Mouse (Mus musculus) mouse trophoblast stem cell (cell line): ENCODE measurements around the gene Ipo9.

Source experiments
- in situ Hi-C, 2 experiments: fragments of 300-500 bp; cut with MseI, MboI; formaldehyde crosslinking; loops; 2 replicates in 1 of 2; 3 replicates in 1 of 2; pipeline ENCODE4 v1.15.1; 2025

Gene Ipo9

DNA sequence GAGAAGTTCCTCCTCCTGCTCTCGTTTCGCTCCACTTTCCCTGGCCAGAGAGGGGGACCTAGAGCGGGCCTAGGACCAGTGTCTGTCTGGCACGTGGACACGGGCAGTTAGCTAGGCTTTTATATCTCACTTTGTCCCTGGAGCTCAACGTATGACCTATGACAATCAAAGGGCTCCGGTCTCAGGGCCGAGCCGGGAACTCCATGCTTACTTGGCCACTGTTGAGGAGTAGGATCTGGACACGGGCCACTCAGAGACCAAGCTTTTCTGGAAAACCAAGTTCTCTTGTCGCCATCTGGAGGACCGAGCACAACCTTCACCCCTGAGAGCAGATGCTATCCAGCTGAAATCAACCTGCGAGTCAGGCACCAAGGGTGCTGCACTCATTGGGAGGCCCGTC, 61.3 kb downstream of the Ipo9 start:
- in situ Hi-C loops = loop anchor here (5.0 to 25.0 kb wide), 3 partner anchors 104 to 382 kb away; no protein-coding TSS in a partner anchor

- in situ Hi-C loops = loop anchor here (5.0 to 25.0 kb wide), 3 partner anchors 103 to 381 kb away; no protein-coding TSS in a partner anchor
These were observed 62.1 kb downstream of the Ipo9 start for GRCm38 (mm10) chr1:135368245-135368644.

- in situ Hi-C loops = loop anchor here (5.0 to 25.0 kb wide), 3 partner anchors 103 to 380 kb away; no protein-coding TSS in a partner anchor
These were observed 62.7 kb downstream of the Ipo9 start for GRCm38 (mm10) chr1:135367595-135367994.

- in situ Hi-C loops = loop anchor here (5.0 to 25.0 kb wide), 3 partner anchors 102 to 380 kb away; no protein-coding TSS in a partner anchor
These were observed 63.3 kb downstream of the Ipo9 start for GRCm38 (mm10) chr1:135367005-135367404.

DNA sequence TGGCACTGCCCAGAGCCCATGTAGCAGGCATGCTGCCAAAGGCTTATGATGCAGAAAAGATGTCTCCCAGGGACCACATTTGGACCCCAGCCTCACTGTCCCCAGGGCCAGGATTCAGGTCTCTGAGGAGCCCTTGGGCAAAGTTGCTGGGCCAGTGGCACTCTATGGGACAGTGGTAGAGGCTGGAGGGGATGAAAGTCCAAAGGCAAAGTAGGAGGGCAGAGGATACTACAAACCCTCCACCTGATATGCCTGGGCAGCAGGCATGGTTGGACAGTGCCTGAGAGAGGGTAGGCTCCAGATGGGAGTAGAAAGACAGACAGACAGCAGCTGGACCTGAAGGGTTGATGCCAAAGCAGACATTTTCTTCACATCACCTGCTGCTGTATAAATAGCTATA, 63.9 kb downstream of the Ipo9 start:
- in situ Hi-C loops = loop anchor here (5.0 to 25.0 kb wide), 3 partner anchors 102 to 379 kb away; no protein-coding TSS in a partner anchor

DNA sequence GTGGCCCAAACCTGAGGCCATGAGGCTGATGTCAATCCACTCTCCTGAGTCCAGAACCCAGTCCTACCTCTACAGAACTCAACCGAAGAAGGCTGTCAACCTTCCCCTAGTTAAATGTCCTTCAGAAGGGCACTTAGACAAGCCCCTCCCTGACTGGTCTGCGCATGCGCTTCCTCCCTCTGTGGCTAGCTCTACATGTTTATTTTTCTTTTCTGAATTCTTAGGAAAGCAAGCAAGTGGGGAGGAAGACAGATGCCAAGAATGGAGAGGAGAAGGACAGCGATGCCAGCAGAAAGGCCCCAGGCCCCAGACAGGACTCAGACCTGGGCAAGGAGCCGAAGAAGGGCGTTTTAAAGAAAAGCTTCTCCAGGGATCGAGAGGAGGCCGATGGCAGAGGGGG, 66.9 kb downstream of the Ipo9 start:
- in situ Hi-C loops = loop anchor here in 1 of 2 experiments (5.0 to 25.0 kb wide), 3 partner anchors 99 to 376 kb away; no protein-coding TSS in a partner anchor

DNA sequence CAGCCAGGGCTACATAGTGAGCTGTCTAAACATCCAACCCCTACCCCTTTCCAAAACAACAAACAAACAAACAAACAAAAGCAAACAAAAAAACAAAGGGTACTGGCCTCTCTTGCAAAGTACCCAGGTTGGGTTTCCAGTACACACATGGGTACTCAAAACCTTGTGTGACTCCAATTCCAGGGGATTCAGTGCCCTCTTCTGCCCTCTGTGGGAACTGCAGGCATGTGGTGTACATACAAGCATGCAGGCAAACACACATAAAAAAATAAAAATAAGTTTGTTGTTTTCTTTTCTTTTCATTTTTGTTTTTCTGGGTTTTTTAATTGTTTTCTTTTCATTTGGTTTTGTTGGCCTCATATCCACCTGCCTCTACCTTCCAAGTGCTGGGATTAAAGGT, 68.2 kb downstream of the Ipo9 start:
- in situ Hi-C loops = loop anchor here in 1 of 2 experiments (5.0 to 25.0 kb wide), 3 partner anchors 97 to 375 kb away; no protein-coding TSS in a partner anchor

DNA sequence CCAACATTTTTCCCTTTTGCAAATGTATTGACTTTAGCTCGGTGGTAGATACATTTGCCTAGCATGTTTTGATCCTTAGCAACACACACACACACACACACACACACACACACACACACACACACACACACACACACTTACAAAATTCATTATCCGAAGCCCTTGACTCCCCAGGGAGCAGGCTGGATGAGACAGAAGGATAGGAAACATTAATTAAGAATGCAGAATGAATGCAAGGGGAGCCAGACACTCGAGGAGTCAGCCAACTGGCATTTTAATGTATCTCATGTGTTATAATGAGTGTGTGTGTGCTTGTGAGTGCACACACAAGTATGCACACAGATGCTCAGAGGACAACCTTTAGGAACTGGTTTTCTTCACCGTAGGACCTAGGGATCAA, 68.8 kb downstream of the Ipo9 start:
- in situ Hi-C loops = loop anchor here in 1 of 2 experiments (5.0 to 25.0 kb wide), 3 partner anchors 97 to 374 kb away; no protein-coding TSS in a partner anchor

- in situ Hi-C loops = loop anchor here in 1 of 2 experiments (25.0 kb wide), 1 partner anchor 372 kb away; no protein-coding TSS in a partner anchor
These were observed 71.2 kb downstream of the Ipo9 start for GRCm38 (mm10) chr1:135359071-135359470.

- in situ Hi-C loops = loop anchor here in 1 of 2 experiments (25.0 kb wide), 1 partner anchor 365 kb away; no protein-coding TSS in a partner anchor
These were observed 78.3 kb downstream of the Ipo9 start for GRCm38 (mm10) chr1:135351953-135352352.

DNA sequence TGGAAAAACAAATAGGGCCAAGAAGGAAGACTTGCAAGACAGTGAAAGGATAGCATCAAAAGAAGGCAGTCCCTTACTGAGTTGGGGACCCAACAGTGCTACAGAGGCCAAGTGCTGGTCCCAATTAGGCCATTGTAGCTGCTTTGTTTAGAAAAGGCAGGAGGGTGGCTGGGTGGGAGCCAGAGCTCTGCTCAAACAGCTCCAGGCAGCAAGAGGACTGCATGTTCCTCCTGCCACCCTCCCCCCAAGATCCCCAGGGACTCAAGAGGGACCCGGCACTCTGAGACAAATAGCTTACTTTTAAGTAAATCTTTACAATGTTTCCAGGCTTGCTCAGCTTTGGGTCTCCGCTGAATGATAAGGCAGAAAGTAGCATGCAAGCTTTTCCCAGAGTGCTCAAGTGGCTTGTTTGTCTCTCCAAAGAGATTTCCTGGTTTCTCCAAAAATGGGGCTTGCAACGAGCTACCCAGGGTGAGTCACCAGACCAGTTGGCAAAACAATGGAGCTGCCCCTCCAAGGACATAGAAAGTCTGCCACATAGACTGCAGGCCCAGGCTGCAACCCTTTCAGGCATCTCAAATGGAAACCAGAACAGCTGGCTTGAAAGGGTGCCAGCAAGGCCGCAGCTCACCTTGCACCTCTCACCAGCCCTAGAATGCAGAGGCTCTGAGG, 82.7 kb downstream of the Ipo9 start:
- in situ Hi-C loops = no loop called here

DNA sequence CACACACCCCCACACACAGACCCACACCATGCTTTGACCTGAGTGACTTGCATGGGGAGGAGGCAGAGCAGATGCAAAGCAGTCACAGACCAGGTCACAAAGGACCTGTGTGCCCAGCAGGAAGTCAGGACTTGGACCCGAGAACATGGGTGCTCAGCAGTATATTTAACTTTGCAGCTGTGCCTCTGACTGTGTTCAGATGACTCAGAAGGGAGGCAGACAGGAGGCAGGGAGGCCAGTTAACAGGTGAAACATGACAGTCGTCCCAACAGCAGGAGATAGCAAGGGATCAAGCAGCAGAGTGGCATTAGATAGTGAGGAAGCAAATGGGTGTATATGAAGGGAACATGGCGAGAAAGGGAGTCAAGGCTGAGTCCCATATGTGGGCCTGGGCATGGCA, 83.4 kb downstream of the Ipo9 start:
- in situ Hi-C loops = no loop called here

DNA sequence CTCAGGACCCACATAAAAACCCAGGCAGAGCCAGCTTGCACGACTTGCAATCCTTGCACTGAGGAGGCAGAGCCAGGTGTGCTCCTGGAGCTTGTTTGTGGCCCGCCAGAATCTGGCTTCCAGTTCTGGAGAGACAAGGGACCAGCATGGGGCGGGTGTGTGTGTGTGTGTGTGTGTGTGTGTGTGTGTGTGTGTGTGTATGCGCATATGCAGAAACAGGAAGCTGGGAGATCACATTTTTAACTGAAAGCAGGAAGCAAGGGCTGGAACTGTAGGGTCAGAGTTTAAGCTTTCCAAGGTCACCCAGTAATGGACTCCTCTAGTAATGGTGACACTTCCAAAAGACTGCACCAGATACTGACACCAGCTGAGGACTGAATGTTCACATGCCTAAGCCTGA, 86.3 kb downstream of the Ipo9 start:
- in situ Hi-C loops = no loop called here

GRCm38 (mm10) chr1:135341947-135342346, 88.4 kb downstream of the Ipo9 start:
- in situ Hi-C loops = no loop called here
